Mouse (Mus musculus) liver, embryonic 11.5 days (tissue): ENCODE results near the gene Fam221b. TPM values are rescaled to one million over a fixed set of nuclear protein-coding genes. Genes with fewer than 3 reads are reported as not detected.

ENCODE experiments used
- ATAC-seq: fragments of 200-750 bp; cut with Nextera tagmentation; replicated peaks from 2 replicates; pipeline ENCODE4 v1.8.0; 2017; ENCODE audit warnings: moderate number of reproducible peaks, mild to moderate bottlenecking, moderate TSS enrichment, moderate library complexity; ENCODE audit not compliant: low FRiP score
- DNase-seq: peaks from one replicate; pipeline ENCODE4 v3.0.0-alpha.2; 2017; ENCODE audit warnings: low spot score
- H3K27ac ChIP-seq: fragments of 300-500 bp; sonication (generic); 2 replicates; pipeline ENCODE4 v1.5.1; 2014; ENCODE audit warnings: mild to moderate bottlenecking, low read depth, low read length, control low read depth
- H3K27me3 ChIP-seq: fragments of 300-500 bp; sonication (generic); replicated peaks from 2 replicates; pipeline ENCODE4 v1.6.1; 2014; ENCODE audit warnings: low read length, mixed read lengths; ENCODE audit not compliant: control insufficient read depth, insufficient read depth
- H3K36me3 ChIP-seq: fragments of 300-500 bp; sonication (generic); 2 replicates; pipeline ENCODE4 v1.6.1; 2014; ENCODE audit warnings: mild to moderate bottlenecking, low read length, moderate library complexity, mixed read lengths; ENCODE audit not compliant: control insufficient read depth, insufficient read depth
- H3K4me1 ChIP-seq: fragments of 300-500 bp; sonication (generic); replicated peaks from 2 replicates; pipeline ENCODE4 v1.6.1; 2014; ENCODE audit warnings: low read length, mixed read lengths; ENCODE audit not compliant: control insufficient read depth, insufficient read depth
- H3K4me2 ChIP-seq: fragments of 300-500 bp; sonication (generic); 2 replicates; pipeline ENCODE4 v1.6.1; 2014; ENCODE audit warnings: mild to moderate bottlenecking, control low read depth, moderate library complexity
- H3K4me3 ChIP-seq: fragments of 300-500 bp; sonication (generic); 2 replicates; pipeline ENCODE4 v1.5.1; 2014; ENCODE audit warnings: low read depth, low read length, control low read depth
- H3K9ac ChIP-seq: fragments of 300-500 bp; sonication (generic); 2 replicates; pipeline ENCODE4 v1.6.1; 2014; ENCODE audit warnings: low read depth, low read length, control low read depth
- H3K9me3 ChIP-seq: fragments of 300-500 bp; sonication (generic); 2 replicates; pipeline ENCODE4 v1.6.1; 2016; ENCODE audit warnings: low read length, inconsistent platforms, mixed read lengths; ENCODE audit not compliant: control insufficient read depth
- WGBS: fragments of 180-500 bp; shearing (Covaris S2); extraction: QIAGEN DNeasy Blood & Tissue Kit; methylation state at CpG from one replicate; pipeline ENCODE4 v1.1.7; 2014; 5-methylcytosine and 5-hydroxymethylcytosine counted together
- polyA plus RNA-seq: library from polyadenylated mRNA; unstranded; fragments of >200 nt; fragmentation: Nextera tagmentation; extraction: Ambion mirVana; gene quantifications from 2 replicates; pipeline ENCODE4 v1.2.1, GENCODE M21; 2014

Gene Fam221b
- polyA plus RNA-seq, 1 experiment from 2014 or later: 2.2 TPM

GRCm38 (mm10) chr4:43655656-43656338, 13.1 kb downstream of the Fam221b start:
- Histone ChIP-seq H3K9ac (peak overlapping the region; percentile 96), H3K4me1 (peaks cover 5% of the 10 kb centered on the region), H3K4me2 (peak overlapping the region; percentile 91), H3K36me3 (no peaks in the 10 kb centered on the region), H3K9me3 (no peaks in the 10 kb centered on the region), H3K27me3 (no peaks in the 10 kb centered on the region), H3K4me3 (peak overlapping the region; percentile 90), H3K27ac (peak overlapping the region; percentile 77)
- WGBS: 8% methylated on average over 33 of the region's 34 CpGs
- ATAC-seq (peak; percentile 33), DNase-seq (no peak)

DNA sequence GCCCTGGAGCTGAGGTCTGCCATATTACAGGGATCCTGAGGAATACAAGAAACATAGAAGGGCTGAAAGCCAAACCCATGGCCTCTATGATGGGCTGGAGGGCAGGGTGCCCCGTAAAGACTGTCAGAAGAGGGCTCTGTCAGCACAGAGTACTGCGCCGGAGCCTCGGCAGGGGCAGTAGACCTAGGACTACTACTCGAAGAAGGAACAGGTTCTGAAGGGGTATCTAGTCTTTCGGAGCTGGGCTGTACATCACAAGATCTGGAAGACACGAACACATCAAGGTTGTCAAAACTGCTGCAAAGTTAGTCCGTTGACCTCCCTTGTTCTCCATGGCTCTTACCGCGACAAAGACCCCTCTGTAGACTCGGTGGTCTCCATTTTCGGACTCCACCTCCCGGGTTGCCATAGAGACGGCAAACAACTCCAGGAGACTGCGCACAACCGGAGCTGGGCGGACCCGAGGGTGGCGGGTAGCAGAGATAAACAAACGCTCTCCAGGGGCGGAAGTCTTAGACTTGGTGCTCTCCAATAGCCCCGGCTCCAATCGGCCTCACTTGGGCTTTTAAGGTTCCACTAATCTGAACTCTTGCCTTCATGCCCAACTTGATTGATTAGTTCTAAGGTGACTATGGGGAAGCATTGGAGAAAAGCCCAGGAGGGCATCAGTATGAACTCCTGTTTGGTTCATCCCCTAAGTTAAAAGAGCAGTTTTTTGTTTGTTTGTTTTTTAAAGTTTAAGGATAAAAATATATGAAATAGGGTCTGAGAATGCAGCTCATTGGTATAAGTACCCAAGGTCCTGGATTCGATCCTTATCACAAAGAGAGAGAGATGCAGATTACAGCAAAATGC, 15.6 kb downstream of the Fam221b start, which contains the start of gene Spag8:
Gene Spag8, minus strand, starts transcription at position 434 of the 855 bp plus-strand sequence.
- Histone ChIP-seq H3K4me3 (peak within 1 kb of the TSS; percentile 41), H3K27me3 (no peaks in the 10 kb centered on the region), H3K4me1 (peaks cover 5% of the 10 kb centered on the region), H3K9me3 (peaks cover 3% of the 10 kb centered on the region; the same call in 1 of the 2 replicates), H3K27ac (no peak within 1 kb of the TSS; the same call in 1 of the 2 replicates), H3K9ac (0 out of 2 replicates have a peak within 1 kb of the TSS, but pooled peaks have one; percentile 46), H3K4me2 (peak within 1 kb of the TSS; percentile 62), H3K36me3 (peaks cover 8% of the 10 kb centered on the region; the same call in 1 of the 2 replicates)
- ATAC-seq (peak; percentile 56), DNase-seq (peak; percentile 67)
- 12% methylated on average over 24 of the region's 24 CpGs for WGBS

GRCm38 (mm10) chr4:43652726-43653125, 16.2 kb downstream of the Fam221b start:
- no peak overlapping the region for H3K27ac ChIP-seq
- no peaks in the 10 kb centered on the region for H3K27me3 ChIP-seq
- H3K9me3 ChIP-seq: peaks cover 3% of the 10 kb centered on the region; the same call in 1 of the 2 replicates
- H3K4me2 ChIP-seq: peak overlapping the region; percentile 62
- H3K4me3 ChIP-seq: peak overlapping the region; percentile 41
- H3K9ac ChIP-seq: no peak overlapping the region
- H3K4me1 ChIP-seq: peaks cover 5% of the 10 kb centered on the region
- DNase-seq (no peak), ATAC-seq (no peak)
- H3K36me3 ChIP-seq: peaks cover 8% of the 10 kb centered on the region; the same call in 1 of the 2 replicates
- 86% methylated on average over 4 of the region's 4 CpGs for WGBS

DNA sequence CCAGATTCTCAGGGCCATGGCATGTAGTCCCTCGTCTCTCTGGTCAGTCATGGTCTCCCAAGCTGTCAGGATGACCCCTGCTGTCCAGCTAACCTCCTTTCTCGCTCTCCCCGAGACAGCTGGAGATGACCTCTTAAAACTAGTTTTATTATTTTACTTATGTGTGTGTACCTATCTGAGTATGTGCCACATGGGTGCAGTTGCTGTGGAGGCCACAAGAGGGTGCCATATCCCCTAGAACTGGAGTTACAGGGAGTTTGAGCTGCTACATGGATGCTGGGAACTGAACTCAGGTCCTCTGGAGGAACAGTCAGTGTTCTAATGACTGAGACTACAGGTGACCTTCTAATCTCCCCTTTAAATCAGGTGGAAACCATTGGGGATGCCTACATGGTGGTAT, 19.2 kb downstream of the Fam221b start:
- WGBS: 83% methylated on average over 3 of the region's 3 CpGs
- H3K9ac ChIP-seq: no peak overlapping the region
- H3K4me1 ChIP-seq: peaks cover 3% of the 10 kb centered on the region; the same call in 1 of the 2 replicates
- DNase-seq (no peak), ATAC-seq (no peak)
- H3K36me3 ChIP-seq: peaks cover 8% of the 10 kb centered on the region; the same call in 1 of the 2 replicates
- no peak overlapping the region for H3K4me3 ChIP-seq
- no peak overlapping the region for H3K4me2 ChIP-seq
- H3K9me3 ChIP-seq: peaks cover 3% of the 10 kb centered on the region; the same call in 1 of the 2 replicates
- H3K27ac ChIP-seq: no peak overlapping the region
- no peaks in the 10 kb centered on the region for H3K27me3 ChIP-seq

GRCm38 (mm10) chr4:43640491-43640890, 28.5 kb downstream of the Fam221b start:
- 85% methylated on average over 6 of the region's 6 CpGs for WGBS
- no peak overlapping the region for H3K4me3 ChIP-seq
- no peak for DNase-seq

GRCm38 (mm10) chr4:43640076-43640475, 28.9 kb downstream of the Fam221b start:
- Histone ChIP-seq H3K4me2 (no peak overlapping the region), H3K9ac (no peak overlapping the region), H3K4me1 (no peaks in the 10 kb centered on the region), H3K27ac (no peak overlapping the region), H3K27me3 (no peaks in the 10 kb centered on the region), H3K9me3 (no peaks in the 10 kb centered on the region), H3K36me3 (no peaks in the 10 kb centered on the region), H3K4me3 (no peak overlapping the region)
- DNase-seq: no peak
- 74% methylated on average over 9 of the region's 9 CpGs for WGBS
- no peak for ATAC-seq

More at GRCm38 (mm10) chr4:43640491-43640890, 28.5 kb downstream of the Fam221b start:
- ATAC-seq: no peak
- no peak overlapping the region for H3K9ac ChIP-seq
- H3K27ac ChIP-seq: no peak overlapping the region
- H3K27me3 ChIP-seq: no peaks in the 10 kb centered on the region
- H3K9me3 ChIP-seq: no peaks in the 10 kb centered on the region
- no peaks in the 10 kb centered on the region for H3K36me3 ChIP-seq
- H3K4me1 ChIP-seq: no peaks in the 10 kb centered on the region
- H3K4me2 ChIP-seq: no peak overlapping the region; the same call in 1 of the 2 replicates

DNA sequence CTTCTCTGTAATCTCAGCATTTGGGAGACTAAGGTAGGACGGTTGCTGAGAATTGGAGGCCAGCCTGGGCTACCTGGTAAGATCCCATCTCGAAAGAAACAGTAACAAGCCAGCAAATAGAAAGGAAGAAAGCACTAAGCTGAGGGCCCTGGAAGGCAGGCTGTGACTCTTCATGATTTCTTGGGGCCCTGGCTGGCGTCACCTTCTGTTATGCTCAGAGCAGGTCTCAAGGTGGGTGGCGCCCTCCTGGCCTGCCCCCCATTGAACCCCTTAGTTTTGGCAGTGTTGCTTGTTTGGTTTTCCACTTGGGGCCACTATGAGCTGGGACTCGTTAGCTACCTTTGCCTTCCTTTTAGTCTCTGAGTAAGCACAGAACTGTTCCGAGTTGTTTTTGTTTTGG, 32.2 kb downstream of the Fam221b start:
- Histone ChIP-seq H3K9ac (no peak overlapping the region), H3K27me3 (peaks cover 15% of the 10 kb centered on the region), H3K4me3 (no peak overlapping the region), H3K4me1 (0 out of 2 replicates have a peak, but pooled peaks cover 5% of the 10 kb centered on the region), H3K36me3 (no peaks in the 10 kb centered on the region), H3K9me3 (no peaks in the 10 kb centered on the region), H3K27ac (no peak overlapping the region), H3K4me2 (no peak overlapping the region)
- DNase-seq (peak; percentile 23), ATAC-seq (no peak)
- 71% methylated on average over 6 of the region's 6 CpGs for WGBS

DNA sequence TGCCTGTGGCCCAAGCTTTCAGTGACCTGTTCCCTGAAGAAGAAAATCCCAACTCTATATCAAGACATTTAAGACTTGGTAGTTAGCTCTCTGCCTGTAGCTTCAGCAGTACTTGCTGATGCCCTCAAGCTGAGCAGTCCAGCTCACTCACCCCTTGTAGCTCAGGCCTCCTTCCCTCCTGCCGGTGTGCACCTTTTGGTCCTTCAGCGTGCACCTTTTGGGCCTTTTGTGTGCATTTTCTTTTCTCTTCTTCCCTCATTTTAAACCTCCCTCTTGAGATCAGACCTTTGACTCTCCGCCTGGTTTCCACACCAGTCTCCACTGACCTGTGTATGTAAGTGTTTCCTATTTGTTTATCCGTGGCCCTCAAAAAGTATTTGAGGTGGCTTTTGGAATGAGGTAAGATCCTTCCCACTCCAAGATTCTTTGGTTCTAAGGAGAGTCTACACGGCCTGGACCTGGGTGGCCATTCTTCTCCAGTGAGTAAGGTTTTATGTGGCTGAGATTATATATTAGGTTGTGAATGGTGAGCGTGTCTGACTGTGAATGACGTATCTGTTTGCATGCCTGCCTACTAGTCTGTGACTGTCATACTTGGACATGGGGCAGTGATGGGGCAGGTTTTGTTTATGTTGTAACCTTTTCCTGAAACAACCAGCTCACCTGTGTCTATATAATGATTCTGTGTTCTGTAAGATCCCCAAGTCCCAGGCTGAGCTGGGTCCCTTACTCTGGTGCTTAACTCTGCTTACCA, 34.1 kb downstream of the Fam221b start:
- H3K9ac ChIP-seq: no peak overlapping the region
- DNase-seq: no peak
- H3K27me3 ChIP-seq: peaks cover 26% of the 10 kb centered on the region
- no peak overlapping the region for H3K4me3 ChIP-seq
- no peaks in the 10 kb centered on the region for H3K9me3 ChIP-seq
- H3K27ac ChIP-seq: no peak overlapping the region
- ATAC-seq: no peak
- no peaks in the 10 kb centered on the region for H3K36me3 ChIP-seq
- 0 out of 2 replicates have a peak, but pooled peaks cover 7% of the 10 kb centered on the region for H3K4me1 ChIP-seq
- no peak overlapping the region for H3K4me2 ChIP-seq
- 79% methylated on average over 7 of the region's 7 CpGs for WGBS
